Mouse (Mus musculus) heart, embryonic 12.5 days (tissue): ENCODE results near the gene Hmgb1. TPM values are rescaled to one million over a fixed set of nuclear protein-coding genes. Genes with fewer than 3 reads are reported as not detected.
A peak's percentile ranks its signal among the peaks of the same experiment; 100 is the strongest.

Source experiments
- ATAC-seq: fragments of 200-750 bp; cut with Nextera tagmentation; 2 replicates; pipeline ENCODE4 v1.8.0; 2017; ENCODE audit warnings: moderate TSS enrichment, moderate library complexity; ENCODE audit not compliant: insufficient number of reproducible peaks, low FRiP score
- H3K27ac ChIP-seq: fragments of 300-500 bp; sonication (generic); 2 replicates; pipeline ENCODE4 v1.5.1; 2016; ENCODE audit warnings: mild to moderate bottlenecking, moderate library complexity; ENCODE audit not compliant: poor library complexity, severe bottlenecking
- H3K27me3 ChIP-seq: fragments of 300-500 bp; sonication (generic); replicated peaks from 2 replicates; pipeline ENCODE4 v1.6.1; 2016; ENCODE audit warnings: mild to moderate bottlenecking, moderate library complexity
- H3K36me3 ChIP-seq: fragments of 300-500 bp; sonication (generic); 2 replicates; pipeline ENCODE4 v1.6.1; 2016; ENCODE audit warnings: mild to moderate bottlenecking, moderate library complexity
- H3K4me1 ChIP-seq: fragments of 300-500 bp; sonication (generic); replicated peaks from 2 replicates; pipeline ENCODE4 v1.6.1; 2016; ENCODE audit warnings: mild to moderate bottlenecking
- H3K4me2 ChIP-seq: fragments of 300-500 bp; sonication (generic); 2 replicates; pipeline ENCODE4 v1.6.1; 2016; ENCODE audit warnings: mild to moderate bottlenecking, moderate library complexity
- H3K4me3 ChIP-seq: fragments of 300-500 bp; sonication (generic); 2 replicates; pipeline ENCODE4 v1.5.1; 2016; ENCODE audit warnings: mild to moderate bottlenecking
- H3K9ac ChIP-seq: fragments of 300-500 bp; sonication (generic); 2 replicates; pipeline ENCODE4 v1.6.1; 2016; ENCODE audit warnings: mild to moderate bottlenecking, moderate library complexity
- H3K9me3 ChIP-seq: fragments of 300-500 bp; sonication (generic); replicated peaks from 2 replicates; pipeline ENCODE4 v1.6.1; 2016; ENCODE audit warnings: mild to moderate bottlenecking, moderate library complexity
- WGBS: fragments of 180-500 bp; shearing (Covaris S2); methylation state at CpG from one replicate; pipeline ENCODE4 v1.1.7; 2016; 5-methylcytosine and 5-hydroxymethylcytosine counted together
- polyA plus RNA-seq: library from polyadenylated mRNA; unstranded; fragments of >200 nt; fragmentation: Nextera tagmentation; extraction: Ambion mirVana; gene quantifications from 2 replicates; pipeline ENCODE4 v1.2.1, GENCODE M21; 2016

The Hmgb1 gene
- polyA plus RNA-seq = 801 and 858 TPM in 2 replicates

DNA sequence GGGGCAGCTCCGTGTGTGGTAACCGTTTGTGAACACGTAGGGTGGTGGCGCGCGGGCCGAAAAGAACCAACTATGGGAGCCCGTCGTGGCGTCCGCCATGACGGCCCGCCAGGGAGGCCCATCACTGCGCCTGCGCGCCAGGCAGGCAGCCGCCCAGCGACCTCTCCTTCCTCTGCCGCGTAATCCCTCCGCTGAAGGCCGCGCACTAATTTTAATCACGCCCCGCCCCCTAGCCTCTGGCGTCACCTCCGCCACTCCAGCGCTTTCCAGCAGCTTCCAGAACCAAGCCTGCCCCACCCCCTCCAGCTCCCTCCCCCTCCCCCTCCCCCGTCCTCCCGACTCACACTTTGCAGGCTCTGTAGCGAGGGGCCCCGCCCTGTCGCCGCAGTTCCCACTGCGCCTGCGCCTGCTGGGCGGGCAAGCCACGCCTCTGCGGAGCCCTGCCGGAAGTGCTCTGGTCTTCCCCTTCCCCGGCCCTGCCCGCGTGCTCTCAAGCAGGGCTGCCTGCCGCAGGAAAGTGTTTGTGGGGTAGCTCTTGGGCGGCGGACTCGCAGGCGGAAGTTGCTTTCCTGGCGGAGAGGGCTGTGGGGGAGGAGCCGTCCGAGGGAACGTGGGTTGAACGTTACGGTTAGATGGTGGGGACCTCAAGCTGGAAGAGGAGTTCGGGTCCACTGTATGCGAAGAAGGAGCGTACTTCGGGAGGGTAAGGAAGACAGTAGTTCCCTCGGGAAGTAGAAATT is at the start of gene Hmgb1, which contains the start of gene Uspl1:
Gene Hmgb1 (minus strand): TSS at position 386 of the 740 bp plus-strand sequence.
Gene Uspl1 (plus strand): TSS at position 247 of the 740 bp plus-strand sequence.
- H3K4me3 ChIP-seq = peak within 1 kb of the TSS; percentile 84
- H3K9ac ChIP-seq = peak within 1 kb of the TSS; percentile 89
- peak within 1 kb of the TSS; percentile 78 for H3K4me2 ChIP-seq
- no peaks in the 10 kb centered on the region for H3K9me3 ChIP-seq
- peak within 1 kb of the TSS; percentile 98 for H3K27ac ChIP-seq
- under 1% methylated on average over 57 of the region's 59 CpGs for WGBS
- peaks cover 23% of the 10 kb centered on the region for H3K4me1 ChIP-seq
- peak; percentile 99 for ATAC-seq
- no peaks in the 10 kb centered on the region for H3K27me3 ChIP-seq
- H3K36me3 ChIP-seq = peaks cover 8% of the 10 kb centered on the region

DNA sequence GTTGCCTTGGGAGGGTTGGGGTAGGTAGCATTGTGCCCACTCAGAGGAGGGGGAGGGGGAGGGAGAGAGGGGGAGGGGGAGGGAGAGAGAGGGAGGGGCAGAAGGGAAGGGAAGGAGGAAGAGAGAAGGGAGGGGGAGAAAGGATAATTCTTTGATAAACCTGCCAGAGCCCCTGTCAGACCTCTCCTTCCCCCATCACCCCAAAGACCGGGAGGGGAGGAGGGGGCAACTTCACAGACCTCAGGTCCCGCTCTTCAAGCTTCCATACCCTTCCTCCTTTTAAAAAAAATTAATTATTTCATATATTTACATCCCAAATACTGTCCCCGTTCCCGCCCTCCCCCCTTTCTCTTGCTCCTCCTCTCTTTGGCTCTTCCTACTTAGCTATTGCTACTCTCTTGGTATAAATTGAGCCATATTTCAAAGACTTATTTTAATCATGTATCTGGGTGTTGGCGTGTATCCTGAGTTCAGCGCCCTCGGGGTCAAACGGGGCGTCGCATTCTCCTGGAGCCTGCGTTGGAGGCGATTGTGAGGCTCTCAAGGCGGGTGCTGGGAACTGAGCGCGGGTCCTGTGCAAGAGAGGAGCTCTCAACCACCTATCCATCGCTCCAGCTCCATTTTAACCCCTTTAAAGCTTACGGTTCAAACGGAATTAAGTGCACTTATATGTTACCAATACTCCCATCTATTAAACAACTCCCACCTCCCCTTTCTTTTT is 45.5 kb upstream of the Hmgb1 start:
- Histone ChIP-seq H3K4me2 (peak overlapping the region; percentile 63), H3K9ac (peak overlapping the region; percentile 64)
- WGBS = 68% methylated on average over 18 of the region's 18 CpGs

DNA sequence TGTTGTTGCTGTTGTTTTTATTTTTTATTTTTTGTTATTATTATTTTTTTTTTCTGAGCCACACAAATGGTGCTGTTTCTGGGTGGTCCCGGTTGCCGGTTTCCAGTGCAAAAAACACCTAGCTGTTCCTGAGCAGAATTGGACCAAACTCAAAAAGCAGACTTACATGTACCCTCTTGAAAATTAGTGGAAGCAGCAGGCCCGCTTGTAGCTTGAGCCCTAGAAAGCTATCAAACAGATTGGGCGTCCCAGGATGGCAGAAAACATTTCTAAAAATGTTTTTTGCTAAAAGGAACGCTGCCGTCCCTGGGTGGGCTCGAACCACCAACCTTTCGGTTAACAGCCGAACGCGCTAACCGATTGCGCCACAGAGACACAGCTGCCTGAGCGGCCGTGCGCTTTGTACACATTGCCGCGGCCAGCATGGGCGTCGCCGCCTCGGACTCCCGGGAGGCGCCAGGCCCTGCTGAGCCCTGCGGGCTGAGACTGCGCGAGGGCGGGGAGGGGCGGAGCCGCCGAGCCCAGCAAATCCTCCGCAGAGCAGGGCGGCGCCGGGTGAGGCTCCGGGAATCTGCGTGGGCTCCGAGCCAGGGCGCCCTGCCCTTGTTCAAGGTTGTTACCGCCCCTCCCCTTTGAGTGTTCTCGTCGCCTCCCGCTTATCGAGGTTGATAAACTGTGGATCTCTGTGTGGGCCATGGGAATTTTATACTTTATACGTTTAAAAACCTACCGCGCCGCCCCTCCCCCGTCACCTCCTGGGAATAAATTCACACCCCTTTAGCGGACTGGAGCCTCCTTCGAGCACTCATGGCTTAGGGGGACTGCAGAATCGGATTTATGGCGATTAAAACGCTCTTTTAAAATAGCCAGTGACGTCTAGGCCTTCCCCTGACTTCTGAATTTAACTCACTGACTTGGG is 44.7 kb upstream of the Hmgb1 start:
- peak; percentile 100 for ATAC-seq
- Histone ChIP-seq H3K4me1 (no peaks in the 10 kb centered on the region; the same call in 1 of the 2 replicates), H3K9me3 (0 out of 2 replicates have a peak, but pooled peaks cover 2% of the 10 kb centered on the region), H3K9ac (peak overlapping the region; percentile 64), H3K4me3 (peak overlapping the region; percentile 48), H3K27ac (peak overlapping the region; percentile 84), H3K27me3 (no peaks in the 10 kb centered on the region), H3K4me2 (peak overlapping the region; percentile 63), H3K36me3 (no peaks in the 10 kb centered on the region)
- 3% methylated on average over 55 of the region's 55 CpGs for WGBS

More for the DNA sequence above, 45.5 kb upstream of the Hmgb1 start:
- 0 out of 2 replicates have a peak, but pooled peaks have one; percentile 0 for ATAC-seq
- Histone ChIP-seq H3K36me3 (no peaks in the 10 kb centered on the region), H3K9me3 (0 out of 2 replicates have a peak, but pooled peaks cover 2% of the 10 kb centered on the region), H3K27me3 (no peaks in the 10 kb centered on the region), H3K27ac (peak overlapping the region; percentile 84), H3K4me3 (peak overlapping the region; percentile 48), H3K4me1 (no peaks in the 10 kb centered on the region; the same call in 1 of the 2 replicates)

DNA sequence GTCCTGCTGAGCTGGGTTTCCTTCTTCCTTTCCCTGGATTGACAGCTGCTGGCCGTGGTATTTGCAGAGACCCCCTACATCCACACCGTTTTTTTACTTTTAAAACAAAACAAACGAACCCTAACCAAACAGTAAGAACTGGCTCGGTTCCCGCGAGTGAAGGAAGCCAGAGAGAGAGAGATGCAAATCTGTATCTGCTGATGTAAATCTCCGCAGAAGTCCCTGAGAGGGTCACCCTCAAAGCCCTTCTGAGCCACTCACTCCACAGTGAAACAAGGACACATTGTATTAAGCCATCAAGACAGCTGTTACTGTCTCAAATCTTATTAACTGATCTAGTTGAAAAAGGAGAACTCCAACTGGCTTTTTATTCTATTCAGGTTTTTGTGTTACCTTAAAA is 40.4 kb upstream of the Hmgb1 start:
- H3K4me2 ChIP-seq = no peak overlapping the region
- H3K36me3 ChIP-seq = no peaks in the 10 kb centered on the region
- H3K4me3 ChIP-seq = no peak overlapping the region
- H3K9me3 ChIP-seq = peaks cover 9% of the 10 kb centered on the region; the same call in 1 of the 2 replicates
- no peak overlapping the region for H3K27ac ChIP-seq
- WGBS = 15% methylated on average over 7 of the region's 7 CpGs
- H3K4me1 ChIP-seq = no peaks in the 10 kb centered on the region; the same call in 1 of the 2 replicates
- no peaks in the 10 kb centered on the region for H3K27me3 ChIP-seq
- no peak for ATAC-seq
- no peak overlapping the region for H3K9ac ChIP-seq

DNA sequence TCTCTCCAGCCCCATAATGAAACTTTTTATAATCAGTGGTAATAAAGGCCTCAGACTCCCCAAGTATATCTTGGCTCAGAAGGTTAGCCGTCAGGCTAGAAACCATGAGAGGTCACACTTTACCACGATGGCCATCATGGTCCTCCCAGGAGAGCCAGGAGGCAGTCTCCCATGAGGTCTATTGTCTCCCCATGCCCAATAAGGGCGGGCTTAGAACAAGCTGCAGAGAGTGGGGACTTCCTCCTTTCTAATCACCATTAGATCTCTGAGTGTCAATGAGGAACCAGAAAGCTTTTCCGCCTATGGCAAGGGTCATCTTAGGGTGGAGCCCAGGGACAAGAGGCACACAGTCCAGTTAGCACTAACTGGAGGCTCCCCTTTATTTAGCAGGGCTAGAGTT is 37.1 kb upstream of the Hmgb1 start:
- H3K36me3 ChIP-seq = peaks cover 13% of the 10 kb centered on the region
- no peaks in the 10 kb centered on the region; the same call in 1 of the 2 replicates for H3K4me1 ChIP-seq
- no peak overlapping the region for H3K4me3 ChIP-seq
- no peak overlapping the region for H3K4me2 ChIP-seq
- H3K9ac ChIP-seq = no peak overlapping the region
- WGBS = 90% methylated on average over 4 of the region's 4 CpGs
- ATAC-seq = no peak
- H3K27me3 ChIP-seq = no peaks in the 10 kb centered on the region
- H3K27ac ChIP-seq = no peak overlapping the region
- H3K9me3 ChIP-seq = peaks cover 9% of the 10 kb centered on the region; the same call in 1 of the 2 replicates

DNA sequence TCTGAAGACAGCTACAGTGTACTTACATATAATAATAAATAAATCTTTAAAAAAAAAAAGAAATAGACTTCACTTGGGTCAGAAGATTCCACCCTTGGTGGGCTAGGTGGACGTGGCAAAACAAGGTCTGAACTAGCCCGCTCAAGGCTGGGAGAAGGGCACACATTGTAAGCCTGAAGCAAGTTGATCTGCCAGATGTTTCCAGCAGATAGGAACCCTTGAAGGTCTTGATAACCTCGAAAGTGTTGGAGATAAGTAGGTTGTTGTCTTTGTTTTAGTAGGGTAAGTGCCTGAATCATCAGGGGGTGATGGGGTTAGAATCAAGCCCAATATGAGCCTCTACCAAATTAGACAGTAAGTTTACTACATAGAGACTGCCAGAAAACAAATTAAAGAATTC is 35.2 kb upstream of the Hmgb1 start:
- Histone ChIP-seq H3K27me3 (no peaks in the 10 kb centered on the region), H3K4me3 (no peak overlapping the region), H3K9me3 (peaks cover 9% of the 10 kb centered on the region; the same call in 1 of the 2 replicates), H3K27ac (no peak overlapping the region), H3K9ac (no peak overlapping the region), H3K4me2 (no peak overlapping the region), H3K36me3 (peaks cover 31% of the 10 kb centered on the region), H3K4me1 (peaks cover 3% of the 10 kb centered on the region; the same call in 1 of the 2 replicates)
- no peak for ATAC-seq
- WGBS = 33% methylated on average over 3 of the region's 3 CpGs

DNA sequence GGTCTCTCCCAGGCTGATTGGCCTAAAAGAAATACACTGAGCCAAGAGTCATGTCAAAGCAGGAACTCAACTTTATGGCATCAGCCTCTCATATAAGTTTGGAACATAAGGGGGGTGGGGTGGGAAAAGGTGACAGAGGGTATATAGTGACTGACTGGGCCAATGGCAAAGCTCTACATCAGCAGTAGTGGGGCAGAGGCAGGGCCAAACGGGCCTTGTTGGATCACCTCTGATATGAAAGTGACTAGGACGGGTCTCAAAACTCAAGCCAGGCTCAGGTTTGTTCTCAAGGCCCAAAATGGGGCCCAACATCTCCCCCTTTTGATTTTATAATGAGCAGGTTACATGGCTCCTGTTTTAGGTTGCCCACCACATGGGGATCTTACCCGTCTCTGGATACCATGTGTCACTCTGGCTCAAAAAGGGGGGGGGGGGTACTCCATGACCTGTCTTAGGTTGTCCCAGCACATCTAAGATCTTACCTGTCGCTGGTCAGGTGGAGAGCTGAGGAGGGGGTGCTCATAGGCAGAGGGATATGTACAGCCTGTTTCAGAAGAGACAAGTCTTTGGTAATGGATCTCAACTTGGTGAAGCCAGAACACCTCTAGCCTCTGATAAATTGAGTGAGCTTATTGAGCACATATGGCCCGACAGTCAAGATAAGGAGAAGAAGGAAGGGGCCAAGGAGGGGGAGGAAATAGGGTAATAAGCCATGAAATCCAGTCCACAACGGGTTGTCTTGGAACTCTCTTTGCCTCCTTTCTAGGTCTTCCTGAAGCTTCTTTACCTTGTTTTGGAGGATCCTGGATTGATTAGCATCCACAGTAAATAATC is 33.5 kb upstream of the Hmgb1 start:
- no peak overlapping the region for H3K4me3 ChIP-seq
- H3K36me3 ChIP-seq = peaks cover 49% of the 10 kb centered on the region
- no peaks in the 10 kb centered on the region for H3K27me3 ChIP-seq
- H3K4me1 ChIP-seq = peaks cover 3% of the 10 kb centered on the region; the same call in 1 of the 2 replicates
- no peak overlapping the region for H3K27ac ChIP-seq
- H3K9me3 ChIP-seq = peaks cover 8% of the 10 kb centered on the region; the same call in 1 of the 2 replicates
- no peak overlapping the region for H3K4me2 ChIP-seq
- ATAC-seq = no peak
- no peak overlapping the region for H3K9ac ChIP-seq
- 68% methylated on average over 6 of the region's 6 CpGs for WGBS

DNA sequence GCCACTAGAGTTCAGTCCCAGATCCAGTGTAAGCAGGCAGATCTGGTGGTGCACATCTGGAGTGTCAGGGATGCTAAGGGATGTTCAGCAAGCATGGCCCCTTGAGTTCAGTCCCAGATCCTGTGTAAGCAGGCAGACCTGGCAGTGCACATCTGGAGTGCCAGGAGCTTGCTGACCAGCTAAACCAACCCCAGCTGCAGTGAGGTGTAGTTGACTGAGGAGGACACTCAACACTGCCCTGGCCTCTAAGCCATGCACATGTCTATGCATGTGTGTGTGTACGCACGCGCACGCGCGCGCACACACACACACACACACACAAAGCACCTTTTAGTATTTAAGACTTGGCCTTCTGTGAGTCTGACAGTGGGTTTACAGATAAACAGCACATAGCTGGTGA is 31.3 kb upstream of the Hmgb1 start:
- 97% methylated on average over 7 of the region's 7 CpGs for WGBS
- H3K36me3 ChIP-seq = peaks cover 68% of the 10 kb centered on the region

DNA sequence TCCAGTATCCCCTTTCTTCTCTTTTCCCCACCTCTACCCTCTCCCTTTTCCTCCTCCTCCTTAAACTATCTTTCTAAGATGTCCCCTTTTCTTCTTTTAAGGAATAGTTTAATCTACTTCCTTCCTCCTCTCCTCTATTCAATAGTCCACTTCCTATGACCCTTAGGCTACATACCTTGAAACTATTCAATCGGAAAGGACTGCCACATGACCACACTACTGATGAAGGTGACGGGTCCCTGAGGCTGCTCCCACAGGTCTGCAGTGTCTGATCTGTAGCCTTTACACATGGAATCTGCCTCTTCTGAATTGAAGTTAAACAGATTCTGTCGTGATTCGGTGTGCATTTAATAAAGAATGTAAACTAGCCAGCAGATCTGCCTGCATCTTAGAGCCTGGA is 28.5 kb upstream of the Hmgb1 start:
- Histone ChIP-seq H3K4me3 (no peak overlapping the region), H3K4me2 (no peak overlapping the region), H3K36me3 (peaks cover 86% of the 10 kb centered on the region), H3K9me3 (no peaks in the 10 kb centered on the region), H3K27me3 (no peaks in the 10 kb centered on the region), H3K27ac (no peak overlapping the region), H3K9ac (no peak overlapping the region), H3K4me1 (peaks cover 3% of the 10 kb centered on the region; the same call in 1 of the 2 replicates)
- no peak for ATAC-seq
- 83% methylated on average over 4 of the region's 4 CpGs for WGBS

More for the DNA sequence above, 31.3 kb upstream of the Hmgb1 start:
- Histone ChIP-seq H3K27me3 (no peaks in the 10 kb centered on the region), H3K9me3 (no peaks in the 10 kb centered on the region), H3K4me3 (no peak overlapping the region), H3K4me1 (peaks cover 3% of the 10 kb centered on the region; the same call in 1 of the 2 replicates), H3K27ac (no peak overlapping the region), H3K4me2 (no peak overlapping the region), H3K9ac (no peak overlapping the region)
- ATAC-seq = no peak

DNA sequence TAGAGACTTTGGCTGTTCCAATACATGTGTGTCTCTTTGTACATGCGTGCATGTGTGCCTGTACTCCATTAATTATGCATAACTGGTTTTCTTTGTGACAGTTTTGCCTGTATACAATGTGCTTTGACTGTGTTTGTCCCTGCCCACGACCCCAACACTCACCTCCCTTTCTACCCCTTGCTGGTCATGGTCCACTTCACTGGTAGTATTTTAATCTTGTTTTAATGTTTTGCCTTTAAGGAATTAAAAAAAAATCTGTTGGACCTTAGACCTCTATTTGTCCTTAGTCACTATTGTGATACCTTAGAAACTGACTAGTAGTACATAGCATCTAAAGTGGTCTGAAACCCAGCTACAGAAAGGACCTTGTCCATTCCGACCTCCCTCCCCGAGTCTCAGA is 26.8 kb upstream of the Hmgb1 start:
- H3K4me2 ChIP-seq = no peak overlapping the region
- H3K4me1 ChIP-seq = no peaks in the 10 kb centered on the region
- peaks cover 80% of the 10 kb centered on the region for H3K36me3 ChIP-seq
- no peak overlapping the region for H3K4me3 ChIP-seq
- H3K27ac ChIP-seq = no peak overlapping the region
- 92% methylated on average over 4 of the region's 4 CpGs for WGBS
- H3K9ac ChIP-seq = no peak overlapping the region
- no peaks in the 10 kb centered on the region for H3K9me3 ChIP-seq
- no peak for ATAC-seq
- H3K27me3 ChIP-seq = no peaks in the 10 kb centered on the region
